ENCODE assay signal across 9 mouse cellular contexts in the genomic region with DNA sequence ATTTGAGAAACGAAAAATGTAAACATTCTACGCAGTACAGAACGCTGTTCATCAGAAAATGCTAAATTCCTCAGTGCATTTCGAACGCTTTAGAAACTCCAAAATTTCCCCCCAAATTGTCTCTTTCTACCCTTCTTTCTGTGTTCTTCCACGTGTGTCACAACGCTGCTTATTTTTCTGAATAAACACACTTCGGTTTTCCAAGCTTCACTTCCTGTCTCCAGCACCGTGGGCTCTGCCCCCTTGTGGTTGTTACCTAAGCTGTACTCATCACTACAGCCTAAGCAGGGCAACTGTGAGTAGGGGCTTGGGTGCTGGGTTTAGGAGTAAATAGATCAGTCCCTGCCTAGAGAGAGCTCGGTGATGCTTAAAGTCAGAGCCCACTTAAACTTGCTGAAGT. TPM values are rescaled to one million over a fixed set of nuclear protein-coding genes. Genes with fewer than 3 reads are reported as not detected.
DNase-seq lines count a peak whose midpoint lies in the region; ATAC-seq and TF ChIP-seq lines count a peak whose summit lies in the region.
"Had no signal": no experiment of that assay in that cellular context is flagged by ENCODE, and none has a peak within 500 bp of the region (broad histone marks: within the 10 kb centered on the region; RNA-seq: fewer than 3 reads in every experiment).

No protein-coding gene starts in this region.

- peak overlapping the region; percentile 39 for H3K4me2 ChIP-seq in liver, embryonic 15.5 days

- no peaks in the 10 kb centered on the region for H3K27me3 ChIP-seq in liver, embryonic 15.5 days

- peak overlapping the region; percentile 27; the same call in 1 of the 2 replicates for H3K4me3 ChIP-seq in liver, embryonic 15.5 days (replicated peaks)

- 19% methylated on average over 10 of the region's 10 CpGs for WGBS in liver, embryonic 15.5 days (ENCODE audit: insufficient replicate concordance)

- TF ChIP-seq CTCF in brain, embryonic 14.5 days (IDR thresholded peaks at IDR 0.05; ENCODE audit: borderline replicate concordance, extremely low read depth, insufficient read depth, insufficient read length), result peak; percentile 72; the same call in 1 of the 2 replicates

- no peak overlapping the region for H3K9ac ChIP-seq in liver, embryonic 15.5 days

- H3K4me1 ChIP-seq in liver, embryonic 15.5 days (replicated peaks), result no peaks in the 10 kb centered on the region

- H3K9me3 ChIP-seq in liver, embryonic 15.5 days (replicated peaks), result no peaks in the 10 kb centered on the region

- TF ChIP-seq POLR2A in brain, embryonic 14.5 days (IDR thresholded peaks at IDR 0.05; ENCODE audit: borderline replicate concordance, extremely low read depth, insufficient read depth, insufficient read length, poor library complexity, severe bottlenecking), result no peak

- peak; percentile 7 for DNase-seq in right cerebral cortex, postnatal 4 days
- DNase-seq in right cerebral cortex, postnatal 25 days, result no peak
- DNase-seq in brain, embryonic 14.5 days (ENCODE audit: low read depth), result peak; percentile 60
- DNase-seq in heart, postnatal 10 days, result peak; percentile 15 to 41
- DNase-seq in skeletal muscle tissue, adult 2 months (ENCODE audit: low read depth, low spot score), result peak; percentile 18
- no peak for DNase-seq in ovary, postnatal 14 days (ENCODE audit: low spot score)
- DNase-seq in cerebellum, postnatal 25 days, result no peak

- intact Hi-C loops in heart, postnatal 10 days (cut with DNase I), result loop anchor here (1.0 kb wide), 1 partner anchor 79 kb away; no protein-coding TSS in a partner anchor

- ATAC-seq in liver, embryonic 15.5 days (ENCODE audit: insufficient read depth), result no peak

- no peak overlapping the region for H3K27ac ChIP-seq in liver, embryonic 15.5 days (replicated peaks)

- no peaks in the 10 kb centered on the region for H3K36me3 ChIP-seq in liver, embryonic 15.5 days (replicated peaks)

RNA-seq across cellular contexts. Expression of a gene that starts 19.4 kb away (rescaled TPM):
- polyA plus RNA-seq in brain, embryonic 14.5 days (2012; rRNA removed), result not detected in 2 replicates
- under 1 TPM; 0.15 to 0.22 TPM for total RNA-seq in heart, postnatal 10 days (2021)
- 0.01 and 0.06 TPM in 2 replicates for polyA plus RNA-seq in liver, embryonic 15.5 days (2015; fragmentation: Nextera tagmentation; extraction: Ambion mirVana)
- total RNA-seq: layer of hippocampus, adult 18-20 months had no signal

RNA-seq across cellular contexts. Expression of a gene that starts 37.9 kb away (rescaled TPM):
- 0.29 and 0.34 TPM in 2 replicates for polyA plus RNA-seq in brain, embryonic 14.5 days (2012; rRNA removed)
- not detected for total RNA-seq in heart, postnatal 10 days (2021)
- polyA plus RNA-seq in liver, embryonic 15.5 days (2015; fragmentation: Nextera tagmentation; extraction: Ambion mirVana), result not detected in 2 replicates

Comparison
In these comparisons a context has a peak if more than half of its experiments do, and no peak if none do; other contexts are left out.
1. DNase-seq: peak in right cerebral cortex, postnatal 4 days (single experiment), brain, embryonic 14.5 days (single experiment), heart, postnatal 10 days (2 of 2) and skeletal muscle tissue, adult 2 months (single experiment); none in right cerebral cortex, postnatal 25 days (single experiment), ovary, postnatal 14 days (single experiment) and cerebellum, postnatal 25 days (0 of 2).